In genomic region chr12:50545610-50545919, GRCm38 (mm10) we compare ENCODE assay signal across 9 mouse cellular contexts.
DNase-seq lines count a peak whose midpoint lies in the region; ATAC-seq lines count a peak whose summit lies in the region.
"Had no signal": no experiment of that assay in that cellular context is flagged by ENCODE, and none has a peak within 500 bp of the region (broad histone marks: within the 10 kb centered on the region; RNA-seq: fewer than 3 reads in every experiment).

No protein-coding gene starts in this region.

- no peak overlapping the region for H3K9ac ChIP-seq in lung, embryonic 15.5 days
- no peak overlapping the region for H3K9ac ChIP-seq in forebrain, embryonic 14.5 days (ENCODE audit: low read length)
- no peak overlapping the region for H3K9ac ChIP-seq in limb, embryonic 15.5 days

- H3K4me2 ChIP-seq in lung, embryonic 15.5 days, result no peak overlapping the region; the same call in 1 of the 2 replicates
- H3K4me2 ChIP-seq in forebrain, embryonic 14.5 days (ENCODE audit: low read length), result no peak overlapping the region; the same call in 1 of the 2 replicates
- no peak overlapping the region for H3K4me2 ChIP-seq in limb, embryonic 15.5 days

- ATAC-seq in lung, embryonic 15.5 days (ENCODE audit: borderline replicate concordance, extremely low read depth, low FRiP score, low TSS enrichment), result 0 out of 2 replicates have a peak, but pooled peaks have one; percentile 39
- peak; percentile 22 for ATAC-seq in forebrain, embryonic 14.5 days
- no peak for ATAC-seq in limb, embryonic 15.5 days (ENCODE audit: insufficient number of reproducible peaks, low FRiP score, low TSS enrichment, low read depth)

- no peaks in the 10 kb centered on the region for H3K36me3 ChIP-seq in lung, embryonic 15.5 days
- H3K36me3 ChIP-seq in forebrain, embryonic 14.5 days (ENCODE audit: control insufficient read depth, insufficient read depth, low read length), result no peaks in the 10 kb centered on the region
- H3K36me3 ChIP-seq in limb, embryonic 15.5 days, result no peaks in the 10 kb centered on the region

- no peak overlapping the region for H3K4me3 ChIP-seq in lung, embryonic 15.5 days
- no peak overlapping the region for H3K4me3 ChIP-seq in forebrain, embryonic 14.5 days (ENCODE audit: low read depth, low read length)
- no peak overlapping the region for H3K4me3 ChIP-seq in limb, embryonic 15.5 days

- no peaks in the 10 kb centered on the region; the same call in 1 of the 2 replicates for H3K4me1 ChIP-seq in lung, embryonic 15.5 days
- H3K4me1 ChIP-seq in forebrain, embryonic 14.5 days (ENCODE audit: control insufficient read depth, insufficient read depth, low read length), result peaks cover 39% of the 10 kb centered on the region
- 0 out of 2 replicates have a peak, but pooled peaks cover 3% of the 10 kb centered on the region for H3K4me1 ChIP-seq in limb, embryonic 15.5 days

- 54% methylated on average over 5 of the region's 5 CpGs for WGBS in lung, embryonic 15.5 days
- WGBS in forebrain, embryonic 14.5 days, result 20% methylated on average over 5 of the region's 5 CpGs
- 74% methylated on average over 5 of the region's 5 CpGs for WGBS in limb, embryonic 15.5 days

- H3K27ac ChIP-seq in lung, embryonic 15.5 days, result no peak overlapping the region
- H3K27ac ChIP-seq in forebrain, embryonic 14.5 days (ENCODE audit: low read depth, low read length), result no peak overlapping the region; the same call in 1 of the 2 replicates
- peak overlapping the region; percentile 24 for H3K27ac ChIP-seq in limb, embryonic 15.5 days
- H3K27ac ChIP-seq: macrophage had no signal

- no peaks in the 10 kb centered on the region for H3K9me3 ChIP-seq in lung, embryonic 15.5 days
- H3K9me3 ChIP-seq in forebrain, embryonic 14.5 days (replicated peaks; ENCODE audit: control insufficient read depth, low read length), result no peaks in the 10 kb centered on the region
- no peaks in the 10 kb centered on the region for H3K9me3 ChIP-seq in limb, embryonic 15.5 days

- no peaks in the 10 kb centered on the region for H3K27me3 ChIP-seq in lung, embryonic 15.5 days
- no peaks in the 10 kb centered on the region for H3K27me3 ChIP-seq in forebrain, embryonic 14.5 days (replicated peaks; ENCODE audit: control insufficient read depth, insufficient read depth, low read length)
- H3K27me3 ChIP-seq in limb, embryonic 15.5 days, result no peaks in the 10 kb centered on the region

- DNase-seq in embryo, embryonic 9.5 days (ENCODE audit: extremely low spot score), result peak; percentile 8
- no peak for DNase-seq in embryo, embryonic 10.5 days (ENCODE audit: low spot score)
- no peak for DNase-seq in lung, postnatal 14 days
- no peak for DNase-seq in forebrain, embryonic 14.5 days (ENCODE audit: low spot score)
- no peak for DNase-seq in cerebellum, postnatal 14 days
- no peak for DNase-seq in urinary bladder, adult 2 months (ENCODE audit: low spot score)
